Mouse (Mus musculus) CH12.LX (cell line): ENCODE data around the gene Fbxo6.

Source experiments
- CTCF ChIP-seq, 2 experiments: IDR thresholded peaks in 1 of 2; conservative IDR thresholded peaks in 1 of 2; 2 replicates each; pipeline ENCODE4 v1.5.1; 2011 to 2012; ENCODE audit warnings: low read depth in 2 of 2, low read length in 2 of 2, improper control_type of control experiment in 1 of 2, inconsistent platforms in 1 of 2, mild to moderate bottlenecking in 1 of 2, moderate library complexity in 1 of 2
- JUN ChIP-seq: IDR thresholded peaks from 2 replicates; pipeline ENCODE4 v1.6.1; 2011; ENCODE audit warnings: low read depth, mild to moderate bottlenecking, low read length, improper control_type of control experiment, moderate library complexity; ENCODE audit not compliant: insufficient read depth

DNA sequence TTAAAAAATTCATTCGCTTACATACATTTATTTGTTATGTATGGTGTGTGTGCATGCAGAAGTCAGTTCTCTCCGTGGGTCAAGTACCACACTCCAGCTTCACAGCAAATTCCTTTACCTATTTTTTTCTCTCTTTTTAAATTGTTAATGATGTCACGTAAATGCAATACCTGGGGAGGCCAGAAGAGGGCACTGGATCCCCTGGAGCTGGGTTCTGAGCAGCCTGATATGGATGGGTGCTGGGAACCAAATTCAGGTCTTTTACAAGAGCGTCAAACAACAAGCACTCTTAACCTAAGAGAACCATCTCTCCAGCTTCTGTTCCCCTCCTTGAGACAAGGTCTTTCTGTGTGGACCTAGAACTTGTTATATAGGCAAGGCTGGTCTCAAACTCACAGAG, 35.3 kb downstream of the Fbxo6 start:
- no peak for TF ChIP-seq JUN
- peak; percentile 15 to 47; a peak in 2 of 4 replicates for TF ChIP-seq CTCF (conservative IDR thresholded peaks at IDR 0.05 in 1 of 2, IDR thresholded peaks at IDR 0.05 in 1 of 2; ENCODE audit: low read depth in 2 of 2, low read length in 2 of 2)
